Mouse (Mus musculus): Measurements from ENCODE around the gene Procr.

GRCm38 (mm10) chr2:155773664-155774063 lies 22.7 kb downstream of the Procr start:
- TF ChIP-seq POLR2A (IDR thresholded peaks at IDR 0.05; ENCODE audit: low read depth, low read length) (no peak), CTCF (IDR thresholded peaks at IDR 0.05; ENCODE audit: extremely low read depth, insufficient read depth, insufficient read length, insufficient replicate concordance) (no peak)

All from spleen, adult 2 months (tissue).